Mouse (Mus musculus) heart, embryonic 10.5 days (tissue): ENCODE measurements around the gene Mxra7. TPM values are rescaled to one million over a fixed set of nuclear protein-coding genes. Genes with fewer than 3 reads are reported as not detected.

Experiments used
- DNase-seq: peaks from one replicate; pipeline ENCODE4 v3.0.0-alpha.2; 2017; ENCODE audit warnings: low spot score
- H3K27ac ChIP-seq: fragments of 300-500 bp; sonication (generic); 2 replicates; pipeline ENCODE4 v1.5.1; 2016; ENCODE audit warnings: mild to moderate bottlenecking
- H3K27me3 ChIP-seq: fragments of 300-500 bp; sonication (generic); 2 replicates; pipeline ENCODE4 v1.6.1; 2016; ENCODE audit warnings: mild to moderate bottlenecking; ENCODE audit not compliant: poor library complexity, insufficient read depth, severe bottlenecking
- H3K36me3 ChIP-seq: fragments of 300-500 bp; sonication (generic); 2 replicates; pipeline ENCODE4 v1.6.1; 2016; ENCODE audit warnings: mild to moderate bottlenecking, moderate library complexity
- H3K4me1 ChIP-seq: fragments of 300-500 bp; sonication (generic); 2 replicates; pipeline ENCODE4 v1.6.1; 2016; ENCODE audit warnings: mild to moderate bottlenecking
- H3K4me3 ChIP-seq: fragments of 300-500 bp; sonication (generic); 2 replicates; pipeline ENCODE4 v1.5.1; 2016; ENCODE audit warnings: mild to moderate bottlenecking, moderate library complexity
- H3K9me3 ChIP-seq: fragments of 300-500 bp; sonication (generic); 2 replicates; pipeline ENCODE4 v1.6.1; 2016; ENCODE audit warnings: mild to moderate bottlenecking, moderate library complexity
- WGBS: fragments of 180-500 bp; shearing (Covaris S2); methylation state at CpG from one replicate; pipeline ENCODE4 v1.1.7; 2016; 5-methylcytosine and 5-hydroxymethylcytosine counted together
- polyA plus RNA-seq: library from polyadenylated mRNA; unstranded; fragments of >200 nt; fragmentation: Nextera tagmentation; extraction: Ambion mirVana; gene quantifications from 2 replicates; pipeline ENCODE4 v1.2.1, GENCODE M21; 2016

Gene Mxra7
- 13.2 and 17.9 TPM in 2 replicates for polyA plus RNA-seq

GRCm38 (mm10) chr11:116827534-116828165, at the start of gene Mxra7:
TSS of gene Mxra7 (minus strand) at chr11:116828046.
- Histone ChIP-seq H3K27ac (peak within 1 kb of the TSS; percentile 92), H3K9me3 (no peaks in the 10 kb centered on the region), H3K4me1 (peaks cover 42% of the 10 kb centered on the region), H3K27me3 (peaks cover 7% of the 10 kb centered on the region; the same call in 1 of the 2 replicates), H3K4me3 (peak within 1 kb of the TSS; percentile 91), H3K36me3 (peaks cover 12% of the 10 kb centered on the region)
- peak; percentile 92 for DNase-seq
- under 1% methylated on average over 71 of the region's 71 CpGs for WGBS

GRCm38 (mm10) chr11:116873987-116874386, 46.1 kb upstream of the Mxra7 start:
- Histone ChIP-seq H3K4me3 (no peak overlapping the region), H3K27ac (no peak overlapping the region), H3K27me3 (no peaks in the 10 kb centered on the region), H3K4me1 (peaks cover 7% of the 10 kb centered on the region; the same call in 1 of the 2 replicates), H3K9me3 (no peaks in the 10 kb centered on the region), H3K36me3 (peaks cover 46% of the 10 kb centered on the region)
- 91% methylated on average over 20 of the region's 20 CpGs for WGBS
- no peak for DNase-seq

- Histone ChIP-seq H3K4me1 (peaks cover 11% of the 10 kb centered on the region; the same call in 1 of the 2 replicates), H3K9me3 (no peaks in the 10 kb centered on the region), H3K4me3 (no peak overlapping the region), H3K27ac (no peak overlapping the region), H3K36me3 (peaks cover 61% of the 10 kb centered on the region), H3K27me3 (no peaks in the 10 kb centered on the region)
- no peak for DNase-seq
- 92% methylated on average over 9 of the region's 9 CpGs for WGBS
Observed at GRCm38 (mm10) chr11:116871538-116871937, 43.7 kb upstream of the Mxra7 start.

GRCm38 (mm10) chr11:116869641-116870040, 41.8 kb upstream of the Mxra7 start:
- WGBS: 76% methylated on average over 4 of the region's 4 CpGs
- no peak overlapping the region for H3K27ac ChIP-seq
- no peaks in the 10 kb centered on the region for H3K9me3 ChIP-seq
- no peak overlapping the region for H3K4me3 ChIP-seq
- no peak for DNase-seq
- peaks cover 28% of the 10 kb centered on the region for H3K4me1 ChIP-seq
- H3K36me3 ChIP-seq: peaks cover 70% of the 10 kb centered on the region
- H3K27me3 ChIP-seq: no peaks in the 10 kb centered on the region

GRCm38 (mm10) chr11:116869223-116869622, 41.4 kb upstream of the Mxra7 start:
- no peak for DNase-seq
- Histone ChIP-seq H3K4me1 (peaks cover 32% of the 10 kb centered on the region), H3K27me3 (no peaks in the 10 kb centered on the region), H3K9me3 (no peaks in the 10 kb centered on the region), H3K36me3 (peaks cover 68% of the 10 kb centered on the region), H3K4me3 (no peak overlapping the region), H3K27ac (no peak overlapping the region)
- WGBS: 75% methylated on average over 8 of the region's 8 CpGs

GRCm38 (mm10) chr11:116868129-116868528, 40.3 kb upstream of the Mxra7 start:
- WGBS: 63% methylated on average over 3 of the region's 3 CpGs
- Histone ChIP-seq H3K4me3 (no peak overlapping the region), H3K9me3 (no peaks in the 10 kb centered on the region), H3K27ac (peak overlapping the region; percentile 42; the same call in 1 of the 2 replicates), H3K27me3 (no peaks in the 10 kb centered on the region), H3K4me1 (peaks cover 41% of the 10 kb centered on the region), H3K36me3 (peaks cover 67% of the 10 kb centered on the region)
- DNase-seq: no peak

GRCm38 (mm10) chr11:116865945-116866585, 38.2 kb upstream of the Mxra7 start:
- WGBS: 75% methylated on average over 12 of the region's 12 CpGs
- Histone ChIP-seq H3K4me3 (no peak overlapping the region), H3K27ac (no peak overlapping the region), H3K9me3 (no peaks in the 10 kb centered on the region), H3K27me3 (no peaks in the 10 kb centered on the region), H3K36me3 (peaks cover 68% of the 10 kb centered on the region), H3K4me1 (peaks cover 41% of the 10 kb centered on the region)
- no peak for DNase-seq

GRCm38 (mm10) chr11:116864444-116864843, 36.6 kb upstream of the Mxra7 start:
- Histone ChIP-seq H3K9me3 (no peaks in the 10 kb centered on the region), H3K4me3 (no peak overlapping the region), H3K4me1 (peaks cover 39% of the 10 kb centered on the region), H3K27ac (peak overlapping the region; percentile 79), H3K36me3 (peaks cover 77% of the 10 kb centered on the region), H3K27me3 (no peaks in the 10 kb centered on the region)
- WGBS: 28% methylated on average over 10 of the region's 10 CpGs
- DNase-seq: peak; percentile 78

- WGBS: 32% methylated on average over 12 of the region's 12 CpGs
- peaks cover 41% of the 10 kb centered on the region for H3K36me3 ChIP-seq
Observed at GRCm38 (mm10) chr11:116857183-116857850, 29.5 kb upstream of the Mxra7 start.

GRCm38 (mm10) chr11:116854279-116854678, 26.4 kb upstream of the Mxra7 start:
- peaks cover 19% of the 10 kb centered on the region for H3K4me1 ChIP-seq
- no peaks in the 10 kb centered on the region for H3K9me3 ChIP-seq
- 33% methylated on average over 10 of the region's 10 CpGs for WGBS
- H3K27ac ChIP-seq: peak overlapping the region; percentile 99; the same call in 1 of the 2 replicates
- H3K4me3 ChIP-seq: peak overlapping the region; percentile 98
- H3K36me3 ChIP-seq: peaks cover 39% of the 10 kb centered on the region
- no peak for DNase-seq
- no peaks in the 10 kb centered on the region for H3K27me3 ChIP-seq

More at GRCm38 (mm10) chr11:116857183-116857850, 29.5 kb upstream of the Mxra7 start:
- no peak for DNase-seq
- no peak overlapping the region for H3K4me3 ChIP-seq
- no peaks in the 10 kb centered on the region for H3K27me3 ChIP-seq
- H3K27ac ChIP-seq: 0 out of 2 replicates have a peak overlapping the region, but pooled peaks have one; percentile 52
- peaks cover 19% of the 10 kb centered on the region for H3K4me1 ChIP-seq
- H3K9me3 ChIP-seq: no peaks in the 10 kb centered on the region

- WGBS: under 1% methylated on average over 36 of the region's 36 CpGs
- H3K36me3 ChIP-seq: peaks cover 40% of the 10 kb centered on the region
- H3K27me3 ChIP-seq: no peaks in the 10 kb centered on the region
- H3K4me3 ChIP-seq: peak overlapping the region; percentile 98
- no peaks in the 10 kb centered on the region for H3K9me3 ChIP-seq
- peak; percentile 98 for DNase-seq
- H3K4me1 ChIP-seq: peaks cover 19% of the 10 kb centered on the region
- peak overlapping the region; percentile 99 for H3K27ac ChIP-seq
Observed at GRCm38 (mm10) chr11:116853512-116853928, 25.7 kb upstream of the Mxra7 start.

- WGBS: under 1% methylated on average over 71 of the region's 74 CpGs
- Histone ChIP-seq H3K27me3 (no peaks in the 10 kb centered on the region), H3K36me3 (peaks cover 40% of the 10 kb centered on the region), H3K27ac (peak within 1 kb of the TSS; percentile 99), H3K4me3 (peak within 1 kb of the TSS; percentile 98), H3K4me1 (peaks cover 19% of the 10 kb centered on the region), H3K9me3 (no peaks in the 10 kb centered on the region)
- peak; percentile 98 for DNase-seq
Observed at GRCm38 (mm10) chr11:116852891-116853511, 25.2 kb upstream of the Mxra7 start, which contains the start of gene Srsf2. TSS of gene Srsf2 (minus strand) at chr11:116853094.
